In genomic region chr14:101733542-101734303, GRCm38 (mm10) we compare ENCODE assay signal across 18 mouse cellular contexts. TPM values are rescaled to one million over a fixed set of nuclear protein-coding genes. Genes with fewer than 3 reads are reported as not detected.
DNase-seq lines count a peak whose midpoint lies in the region; ATAC-seq and TF ChIP-seq lines count a peak whose summit lies in the region.
"Had no signal": no experiment of that assay in that cellular context is flagged by ENCODE, and none has a peak within 500 bp of the region (broad histone marks: within the 10 kb centered on the region; RNA-seq: fewer than 3 reads in every experiment).

No protein-coding gene starts in this region.

- TF ChIP-seq POLR2A in MEL (IDR thresholded peaks at IDR 0.05; ENCODE audit: control insufficient read depth in 1 of 2, insufficient read depth in 1 of 2, low read depth in 1 of 2, low read length in 2 of 2, poor library complexity in 1 of 2) (no peak), myocyte (IDR thresholded peaks at IDR 0.05; ENCODE audit: insufficient read length, low read depth) (no peak)

- TF ChIP-seq CTCF in MEL (IDR thresholded peaks at IDR 0.05 in 2 of 3, conservative IDR thresholded peaks at IDR 0.05 in 1 of 3; ENCODE audit: control insufficient read depth in 1 of 3, insufficient read depth in 1 of 3, low read depth in 2 of 3, low read length in 3 of 3, poor library complexity in 1 of 3, severe bottlenecking in 1 of 3), result no peak

- DNase-seq in heart, postnatal 25 days (ENCODE audit: low spot score), result no peak
- DNase-seq in kidney, postnatal 4 days, result no peak
- DNase-seq in MEL (ENCODE audit: low read depth, low spot score), result peak; percentile 2
- DNase-seq in frontal cortex, postnatal 10 days (ENCODE audit: low spot score in 2 of 2), result no peak
- DNase-seq: cerebellum, postnatal 36 days; lung, postnatal 14 days; right cerebral cortex, postnatal 25 days had no signal

- intact Hi-C loops in heart, postnatal 25 days (cut with DNase I), result no loop called here

- H3ac ChIP-seq in myocyte (ENCODE audit: control insufficient read depth, insufficient read length), result no peak overlapping the region

- H3K4me1 ChIP-seq in heart, embryonic 11.5 days (ENCODE audit: control insufficient read depth, insufficient read depth, low read length), result peaks cover 6% of the 10 kb centered on the region; the same call in 1 of the 2 replicates
- H3K4me1 ChIP-seq in kidney, embryonic 16.5 days (ENCODE audit: insufficient read depth, low read length), result peaks cover 16% of the 10 kb centered on the region
- H3K4me1 ChIP-seq in MEL (ENCODE audit: control insufficient read depth in 1 of 2, insufficient read depth in 2 of 2, low read length in 2 of 2), result no peaks in the 10 kb centered on the region; a peak in 1 of 4 replicates
- H3K4me1 ChIP-seq: liver, embryonic 15.5 days had no signal

- no peaks in the 10 kb centered on the region for H3K36me3 ChIP-seq in heart, embryonic 11.5 days (ENCODE audit: control insufficient read depth, insufficient read depth, low read length)
- H3K36me3 ChIP-seq in kidney, embryonic 16.5 days (ENCODE audit: insufficient read depth, low read length), result no peaks in the 10 kb centered on the region
- H3K36me3 ChIP-seq in MEL (ENCODE audit: control insufficient read depth in 1 of 2, insufficient read depth in 2 of 2, low read length in 2 of 2), result no peaks in the 10 kb centered on the region
- no peaks in the 10 kb centered on the region for H3K36me3 ChIP-seq in myocyte (ENCODE audit: control insufficient read depth, insufficient read depth)
- H3K36me3 ChIP-seq: embryonic facial prominence, embryonic 15.5 days; limb, embryonic 12.5 days; liver, embryonic 15.5 days had no signal

- H3K79me2 ChIP-seq in MEL (ENCODE audit: control insufficient read depth, insufficient read depth, low read length, poor library complexity) (no peaks in the 10 kb centered on the region), myocyte (ENCODE audit: control insufficient read depth, insufficient read depth) (no peaks in the 10 kb centered on the region)

- WGBS in heart, embryonic 11.5 days (ENCODE audit: insufficient replicate concordance), result 26% methylated on average over 10 of the region's 10 CpGs
- 23% methylated on average over 10 of the region's 10 CpGs for WGBS in kidney, embryonic 16.5 days

- peak overlapping the region; percentile 2; the same call in 1 of the 2 replicates for H3K4me2 ChIP-seq in heart, embryonic 11.5 days
- H3K4me2 ChIP-seq in kidney, embryonic 16.5 days (replicated peaks; ENCODE audit: low read depth, low read length), result peak overlapping the region; percentile 31
- peak overlapping the region; percentile 39 for H3K4me2 ChIP-seq in myocyte (ENCODE audit: low read depth)
- H3K4me2 ChIP-seq: embryonic facial prominence, embryonic 15.5 days; limb, embryonic 12.5 days; liver, embryonic 15.5 days had no signal

- no peak overlapping the region for H3K27ac ChIP-seq in heart, embryonic 11.5 days (ENCODE audit: low read depth, low read length)
- H3K27ac ChIP-seq in kidney, embryonic 16.5 days (ENCODE audit: low read length), result no peak overlapping the region; the same call in 1 of the 2 replicates
- H3K27ac ChIP-seq in MEL (ENCODE audit: control insufficient read depth, low read depth, low read length), result no peak overlapping the region
- H3K27ac ChIP-seq: embryonic facial prominence, embryonic 15.5 days; limb, embryonic 12.5 days; liver, embryonic 15.5 days had no signal

- H3K27me3 ChIP-seq in heart, embryonic 11.5 days (ENCODE audit: control insufficient read depth, insufficient read depth, low read length), result peaks cover 5% of the 10 kb centered on the region; the same call in 1 of the 2 replicates
- H3K27me3 ChIP-seq in kidney, embryonic 16.5 days (ENCODE audit: insufficient read depth, low read length), result peaks cover 9% of the 10 kb centered on the region; the same call in 1 of the 2 replicates
- H3K27me3 ChIP-seq in MEL (ENCODE audit: control insufficient read depth in 1 of 2, insufficient read depth in 2 of 2, low read length in 2 of 2) (no peaks in the 10 kb centered on the region), myocyte (ENCODE audit: control insufficient read depth, insufficient read depth, insufficient read length) (no peaks in the 10 kb centered on the region)
- H3K27me3 ChIP-seq: embryonic facial prominence, embryonic 15.5 days had no signal

- H3K9me3 ChIP-seq in heart, embryonic 11.5 days (replicated peaks; ENCODE audit: control insufficient read depth, low read length), result no peaks in the 10 kb centered on the region
- no peaks in the 10 kb centered on the region for H3K9me3 ChIP-seq in kidney, embryonic 16.5 days (ENCODE audit: low read length)
- no peaks in the 10 kb centered on the region for H3K9me3 ChIP-seq in MEL (replicated peaks; ENCODE audit: insufficient read depth, low read length)
- H3K9me3 ChIP-seq: embryonic facial prominence, embryonic 15.5 days; limb, embryonic 12.5 days; liver, embryonic 15.5 days had no signal

- no peak overlapping the region for H3K4me3 ChIP-seq in heart, embryonic 11.5 days (ENCODE audit: low read depth, low read length)
- no peak overlapping the region for H3K4me3 ChIP-seq in kidney, embryonic 16.5 days (ENCODE audit: low read length)
- no peak overlapping the region for H3K4me3 ChIP-seq in MEL (ENCODE audit: control insufficient read depth in 1 of 2, insufficient read depth in 1 of 2, low read depth in 2 of 2, low read length in 2 of 2)
- H3K4me3 ChIP-seq in myocyte, result no peak overlapping the region
- H3K4me3 ChIP-seq: embryonic facial prominence, embryonic 15.5 days; limb, embryonic 12.5 days; liver, embryonic 15.5 days had no signal

- TF ChIP-seq RAD21 in MEL (IDR thresholded peaks at IDR 0.05; ENCODE audit: low read depth, low read length), result no peak

- H3K9ac ChIP-seq in heart, embryonic 11.5 days (ENCODE audit: low read depth, low read length), result no peak overlapping the region
- no peak overlapping the region for H3K9ac ChIP-seq in kidney, embryonic 16.5 days (replicated peaks; ENCODE audit: low read length)
- H3K9ac ChIP-seq in MEL (ENCODE audit: control insufficient read depth, low read depth, low read length, poor library complexity, severe bottlenecking), result no peak overlapping the region
- H3K9ac ChIP-seq: embryonic facial prominence, embryonic 15.5 days; limb, embryonic 12.5 days; liver, embryonic 15.5 days had no signal

- no peak for TF ChIP-seq EP300 in MEL (IDR thresholded peaks at IDR 0.05; ENCODE audit: low read depth in 1 of 2, low read length in 2 of 2)

- ATAC-seq in heart, embryonic 11.5 days (replicated peaks; ENCODE audit: insufficient number of reproducible peaks, low FRiP score, low TSS enrichment), result no peak
- ATAC-seq in kidney, embryonic 16.5 days (ENCODE audit: low FRiP score, low TSS enrichment), result no peak
- no peak for ATAC-seq in frontal cortex, adult (ENCODE audit: low TSS enrichment)
- ATAC-seq: inflammation-experienced regulatory T-cells, adult 6 months had no signal

TF ChIP-seq in MEL, 35 proteins besides CTCF, POLR2A, EP300 and RAD21 (continues in another document):
- TF ChIP-seq MEF2A (IDR thresholded peaks at IDR 0.05; ENCODE audit: extremely low read depth, insufficient replicate concordance, low read depth, low read length, poor library complexity, severe bottlenecking), result no peak
- TF ChIP-seq ETS1 (IDR thresholded peaks at IDR 0.05; ENCODE audit: low read depth, low read length), result no peak
- no peak for TF ChIP-seq TAL1 (IDR thresholded peaks at IDR 0.05; ENCODE audit: low read length)
- no peak for TF ChIP-seq CHD2 (IDR thresholded peaks at IDR 0.05; ENCODE audit: low read length)
- no peak for TF ChIP-seq UBTF (IDR thresholded peaks at IDR 0.05; ENCODE audit: borderline replicate concordance, insufficient read depth, low read depth, low read length)
- no peak for TF ChIP-seq TBP (IDR thresholded peaks at IDR 0.05; ENCODE audit: low read depth, low read length)
- TF ChIP-seq CHD1 (IDR thresholded peaks at IDR 0.05; ENCODE audit: low read depth, low read length), result no peak
- TF ChIP-seq ZKSCAN1 (IDR thresholded peaks at IDR 0.05; ENCODE audit: low read depth, low read length), result no peak
- TF ChIP-seq MYC (IDR thresholded peaks at IDR 0.05; ENCODE audit: low read depth, low read length), result no peak
- no peak for TF ChIP-seq NELFE (IDR thresholded peaks at IDR 0.05; ENCODE audit: low read depth, low read length)
- no peak for TF ChIP-seq SIN3A (IDR thresholded peaks at IDR 0.05; ENCODE audit: low read length)

TF ChIP-seq in myocyte, 11 proteins besides CTCF, POLR2A, EP300 and RAD21:
- no peak for TF ChIP-seq MAX (IDR thresholded peaks at IDR 0.05; ENCODE audit: low read depth)
- no peak for TF ChIP-seq SRF (IDR thresholded peaks at IDR 0.05; ENCODE audit: control insufficient read depth, insufficient read length, low read depth)
- peak; percentile 64; the same call in 1 of the 2 replicates for TF ChIP-seq CEBPB (IDR thresholded peaks at IDR 0.05; ENCODE audit: insufficient read depth, poor library complexity, severe bottlenecking)
- TF ChIP-seq E2F4 (IDR thresholded peaks at IDR 0.05; ENCODE audit: insufficient read depth), result no peak
- no peak for TF ChIP-seq REST (IDR thresholded peaks at IDR 0.05; ENCODE audit: insufficient read depth, insufficient read length)
- TF ChIP-seq TCF3 (IDR thresholded peaks at IDR 0.05; ENCODE audit: insufficient read length, low read depth), result no peak
- no peak for TF ChIP-seq MYOG (IDR thresholded peaks at IDR 0.05; ENCODE audit: control insufficient read depth in 1 of 3, insufficient read depth in 1 of 3, insufficient read length in 2 of 3, low read depth in 2 of 3)

RNA-seq across cellular contexts. Expression of gene Lmo7, which starts 4.0 kb away (rescaled TPM):
- 123 and 126 TPM in 2 replicates for polyA plus RNA-seq in heart, embryonic 11.5 days (2014; fragmentation: Nextera tagmentation; extraction: Ambion mirVana)
- total RNA-seq in heart, postnatal 25 days (2021), result 100 to 1,000 TPM; 396 to 411 TPM
- polyA plus RNA-seq in kidney, embryonic 16.5 days (2015; fragmentation: Nextera tagmentation; extraction: Ambion mirVana), result 15.4 and 17.4 TPM in 2 replicates
- total RNA-seq in MEL (2012; rRNA removed), result not detected in 2 replicates
- polyA plus RNA-seq in MEL (2012; ENCODE audit: insufficient read depth in 1 of 2, insufficient read length in 2 of 2, low read depth in 1 of 2, low replicate concordance in 2 of 2, missing spikeins in 1 of 2) (not detected), myocyte (2012; fragmentation: generic; extraction: Trizol) (56.1 TPM)

RNA-seq across cellular contexts. Expression of gene Gm9922, which starts 4.1 kb away (rescaled TPM):
- 2.5 and 3.6 TPM in 2 replicates for polyA plus RNA-seq in heart, embryonic 11.5 days (2014; fragmentation: Nextera tagmentation; extraction: Ambion mirVana)
- 1 to 10 TPM in 1 of 2 experiments, under 1 TPM in 1; 0.68 to 1.2 TPM for total RNA-seq in heart, postnatal 25 days (2021)
- 3.0 and 3.7 TPM in 2 replicates for polyA plus RNA-seq in kidney, embryonic 16.5 days (2015; fragmentation: Nextera tagmentation; extraction: Ambion mirVana)
- not detected in 2 replicates for total RNA-seq in MEL (2012; rRNA removed)
- not detected for polyA plus RNA-seq in MEL (2012; ENCODE audit: insufficient read depth in 1 of 2, insufficient read length in 2 of 2, low read depth in 1 of 2, low replicate concordance in 2 of 2, missing spikeins in 1 of 2)
- 0.86 TPM for polyA plus RNA-seq in myocyte (2012; fragmentation: generic; extraction: Trizol)
- total RNA-seq: granulocyte monocyte progenitor cell, adult 5-6 weeks; hematopoietic stem cell, adult 5-6 weeks; left cerebral cortex, adult 8-10 months had no signal
- polyA plus RNA-seq: inflammation-experienced regulatory T-cells, adult 6 months; liver, embryonic 15.5 days had no signal

Comparison
In these comparisons a context has a peak if more than half of its experiments do, and no peak if none do; other contexts are left out.
1. RNA of gene Lmo7, which starts 4.0 kb away (polyA plus RNA-seq): 123 to 126 TPM in heart, embryonic 11.5 days, 56.1 TPM in myocyte (single experiment) and 15.4 to 17.4 TPM in kidney, embryonic 16.5 days; not detected in MEL; every median in the first group is over 10 times any median in the second.
2. Peak in every context shown above with its lines, with median percentiles within 50 percentile points of each other: H3K4me2 ChIP-seq.